Mouse (Mus musculus) E14TG2a.4 (cell line): Measurements from ENCODE around the gene Lmnb2.

Experiments used
- H3K27me3 ChIP-seq: 2 replicates; pipeline ENCODE4 v1.6.1; 2014; ENCODE audit warnings: low read length, control low read depth; ENCODE audit not compliant: insufficient read depth
- H3K36me3 ChIP-seq: 2 replicates; pipeline ENCODE4 v1.6.1; 2014; ENCODE audit warnings: low read length, control low read depth; ENCODE audit not compliant: insufficient read depth
- H3K4me1 ChIP-seq: replicated peaks from 2 replicates; pipeline ENCODE4 v1.6.1; 2014; ENCODE audit warnings: low read depth, low read length, control low read depth
- H3K4me3 ChIP-seq: replicated peaks from 2 replicates; pipeline ENCODE4 v1.5.1; 2014; ENCODE audit warnings: mild to moderate bottlenecking, low read length
- H3K9me3 ChIP-seq: 2 replicates; pipeline ENCODE4 v1.6.1; 2014; ENCODE audit warnings: low read length, control low read depth
- CTCF ChIP-seq: conservative IDR thresholded peaks from 2 replicates; pipeline ENCODE4 v1.5.1; 2014; ENCODE audit warnings: low read length
- NANOG ChIP-seq: IDR thresholded peaks from 2 replicates; pipeline ENCODE4 v1.6.1; 2014; ENCODE audit warnings: borderline replicate concordance, low read length, mixed read lengths
- POU5F1 ChIP-seq: IDR thresholded peaks from 2 replicates; pipeline ENCODE4 v1.6.1; 2014; ENCODE audit warnings: low read length, borderline replicate concordance

Lmnb2 gene

GRCm38 (mm10) chr10:80854913-80855748 is 62.9 kb downstream of the Lmnb2 start, which contains the start of the genes Lsm7 and Sppl2b:
Gene Lsm7 (minus strand): TSS chr10:80855209.
Gene Sppl2b (plus strand): TSS chr10:80855275.
- H3K9me3 ChIP-seq: no peaks in the 10 kb centered on the region
- peaks cover 44% of the 10 kb centered on the region for H3K36me3 ChIP-seq
- TF ChIP-seq CTCF (no peak), NANOG (no peak), POU5F1 (no peak)
- H3K4me1 ChIP-seq: peaks cover 63% of the 10 kb centered on the region
- no peaks in the 10 kb centered on the region for H3K27me3 ChIP-seq
- peak within 1 kb of the TSS; percentile 95 for H3K4me3 ChIP-seq
